Mouse (Mus musculus): ENCODE results near the gene Gm21958. TPM values are rescaled to one million over a fixed set of nuclear protein-coding genes. Genes with fewer than 3 reads are reported as not detected.
A peak's percentile ranks its signal among the peaks of the same experiment; 100 is the strongest.
"Not testable (repeated sequence)": the region's sequence is repeated elsewhere in the genome, so short reads cannot be mapped to it uniquely, and the experiment has no call there.

Gm21958 gene
- polyA plus RNA-seq, 1 experiment: not detected

DNA sequence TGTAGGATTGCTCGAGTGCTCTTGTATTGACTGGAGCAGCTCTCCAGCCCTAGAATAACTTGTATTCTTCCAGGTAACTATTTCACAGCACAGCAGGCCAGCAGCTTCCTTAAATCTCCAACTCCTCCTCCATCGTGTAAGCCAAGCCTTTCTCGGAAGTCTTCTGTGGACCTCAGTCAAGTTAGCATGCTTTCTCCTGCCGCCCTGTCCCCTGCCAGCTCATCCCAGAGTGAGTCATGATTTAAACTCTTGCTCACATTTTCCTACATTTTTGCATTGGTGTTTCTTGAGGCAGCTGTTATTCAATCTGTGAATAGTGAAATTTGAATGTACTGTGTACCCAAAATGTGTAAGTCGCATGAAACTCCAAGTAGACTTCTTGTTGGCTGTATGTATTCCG lies 1.3 kb upstream of the Gm21958 start:
- H3K27me3 ChIP-seq (ENCODE audit: control insufficient read depth, insufficient read depth, insufficient read length): no peaks in the 10 kb centered on the region
- TF ChIP-seq TCF12 (IDR thresholded peaks at IDR 0.05; ENCODE audit: insufficient read depth, poor library complexity, severe bottlenecking) (no peak), USF1 (IDR thresholded peaks at IDR 0.05; ENCODE audit: low read depth) (no peak)
- no peak overlapping the region for H3K4me3 ChIP-seq
- no peak overlapping the region for H3K4me2 ChIP-seq (ENCODE audit: low read depth)
- no peaks in the 10 kb centered on the region for H3K79me2 ChIP-seq (ENCODE audit: control insufficient read depth, insufficient read depth)
- peaks cover 73% of the 10 kb centered on the region for H3K36me3 ChIP-seq (ENCODE audit: control insufficient read depth, insufficient read depth)
- H3ac ChIP-seq (ENCODE audit: control insufficient read depth, insufficient read length): no peak overlapping the region

DNA sequence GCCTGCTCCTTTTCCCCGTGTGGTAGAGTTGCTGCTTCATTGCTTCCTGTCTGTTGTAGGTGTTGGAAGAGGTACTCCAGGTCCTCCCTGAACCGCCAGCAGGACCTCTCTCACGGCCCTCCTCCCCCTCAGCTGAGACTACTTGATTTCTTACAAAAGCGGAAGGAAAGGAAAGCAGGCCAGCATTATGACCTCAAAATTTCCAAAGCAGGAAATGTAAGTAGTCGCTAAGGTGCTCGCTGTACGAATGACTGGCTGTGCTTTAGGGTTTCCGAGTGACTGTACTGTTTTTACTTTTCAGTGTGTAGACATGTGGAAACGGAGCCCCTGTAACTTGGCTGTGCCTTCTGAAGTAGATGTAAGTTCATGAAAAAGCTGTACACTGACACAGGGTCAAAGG lies 5.2 kb downstream of the Gm21958 start:
- H3K27me3 ChIP-seq (ENCODE audit: control insufficient read depth, insufficient read depth, insufficient read length): no peaks in the 10 kb centered on the region
- no peak overlapping the region for H3K4me2 ChIP-seq (ENCODE audit: low read depth)
- TF ChIP-seq TCF3 (IDR thresholded peaks at IDR 0.05; ENCODE audit: insufficient read length, low read depth) (no peak), POLR2AphosphoS2 (IDR thresholded peaks at IDR 0.05; ENCODE audit: insufficient read length, low read depth) (no peak)
- peaks cover 88% of the 10 kb centered on the region for H3K36me3 ChIP-seq (ENCODE audit: control insufficient read depth, insufficient read depth)
- H3K4me3 ChIP-seq: no peak overlapping the region
- no peak overlapping the region for H3ac ChIP-seq (ENCODE audit: control insufficient read depth, insufficient read length)
- no peaks in the 10 kb centered on the region for H3K79me2 ChIP-seq (ENCODE audit: control insufficient read depth, insufficient read depth)

DNA sequence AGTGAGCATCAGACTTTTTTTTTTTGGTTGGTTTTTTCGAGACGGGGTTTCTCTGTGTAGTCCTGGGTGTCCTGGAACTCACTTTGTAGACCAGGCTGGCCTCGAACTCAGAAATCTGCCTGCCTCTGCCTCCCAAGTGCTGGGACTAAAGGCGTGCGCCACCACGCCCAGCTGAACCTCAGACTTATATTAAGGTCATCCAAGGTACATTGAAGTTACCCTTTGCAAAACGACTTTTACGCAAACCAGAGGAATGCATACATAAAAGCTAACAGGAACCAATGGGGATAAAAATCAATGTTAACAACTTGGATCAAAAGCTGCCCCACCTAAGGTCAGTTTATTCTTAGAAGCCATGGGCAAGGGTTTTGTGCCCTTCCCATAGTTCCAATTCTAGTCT lies 10.0 kb downstream of the Gm21958 start:
- not testable (repeated sequence) for H3K79me2 ChIP-seq (ENCODE audit: control insufficient read depth, insufficient read depth); H3K27me3 ChIP-seq (ENCODE audit: control insufficient read depth, insufficient read depth, insufficient read length); H3K4me3 ChIP-seq; H3ac ChIP-seq (ENCODE audit: control insufficient read depth, insufficient read length); H3K4me2 ChIP-seq (ENCODE audit: low read depth)
- peaks cover 59% of the 10 kb centered on the region for H3K36me3 ChIP-seq (ENCODE audit: control insufficient read depth, insufficient read depth)

DNA sequence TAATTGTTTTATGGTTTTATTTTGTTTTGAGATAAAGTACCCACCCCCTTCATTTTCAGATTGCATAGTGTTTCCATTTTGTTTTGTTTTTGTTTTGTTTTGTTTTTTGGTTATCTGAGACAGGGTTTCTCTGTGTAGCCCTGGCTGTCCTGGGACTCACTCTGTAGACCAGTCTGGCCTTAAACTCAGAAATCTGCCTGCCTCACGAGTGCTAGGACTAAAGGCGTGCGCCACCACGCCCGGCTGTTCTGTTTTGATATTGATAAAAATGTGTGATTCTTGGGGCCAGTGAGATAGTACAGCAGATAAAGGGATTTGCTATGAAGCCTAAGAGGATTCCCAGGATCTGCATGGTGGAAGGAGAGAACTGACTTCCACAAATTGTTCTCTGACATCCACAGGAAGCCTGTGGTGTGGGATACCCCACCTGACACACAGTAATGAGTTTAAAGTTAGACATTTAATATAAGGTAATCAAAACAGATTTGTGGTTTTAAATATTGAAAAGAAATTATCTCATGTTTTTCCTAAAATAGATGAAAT lies 14.3 kb downstream of the Gm21958 start:
- H3ac ChIP-seq (ENCODE audit: control insufficient read depth, insufficient read length): no peak overlapping the region
- H3K36me3 ChIP-seq (ENCODE audit: control insufficient read depth, insufficient read depth): peaks cover 34% of the 10 kb centered on the region
- TF ChIP-seq TCF3 (IDR thresholded peaks at IDR 0.05; ENCODE audit: insufficient read length, low read depth) (no peak), MYOG (IDR thresholded peaks at IDR 0.05; ENCODE audit: control insufficient read depth in 1 of 3, insufficient read depth in 1 of 3, insufficient read length in 2 of 3, low read depth in 2 of 3) (no peak), E2F4 (IDR thresholded peaks at IDR 0.05; ENCODE audit: insufficient read depth) (no peak), CEBPB (IDR thresholded peaks at IDR 0.05; ENCODE audit: insufficient read depth, poor library complexity, severe bottlenecking) (no peak), MAX (IDR thresholded peaks at IDR 0.05; ENCODE audit: low read depth) (no peak), SRF (IDR thresholded peaks at IDR 0.05; ENCODE audit: control insufficient read depth, insufficient read length, low read depth) (no peak), TCF12 (IDR thresholded peaks at IDR 0.05; ENCODE audit: insufficient read depth, poor library complexity, severe bottlenecking) (no peak), MYOD1 (IDR thresholded peaks at IDR 0.05; ENCODE audit: control insufficient read depth in 1 of 3, insufficient read length in 2 of 3, low read depth in 2 of 3) (no peak), USF1 (IDR thresholded peaks at IDR 0.05; ENCODE audit: low read depth) (no peak), REST (IDR thresholded peaks at IDR 0.05; ENCODE audit: insufficient read depth, insufficient read length) (no peak), POLR2AphosphoS2 (IDR thresholded peaks at IDR 0.05; ENCODE audit: insufficient read length, low read depth) (no peak), POLR2A (IDR thresholded peaks at IDR 0.05; ENCODE audit: insufficient read length, low read depth) (no peak)
- H3K4me3 ChIP-seq: no peak overlapping the region
- peaks cover 3% of the 10 kb centered on the region for H3K79me2 ChIP-seq (ENCODE audit: control insufficient read depth, insufficient read depth)
- no peak overlapping the region for H3K4me2 ChIP-seq (ENCODE audit: low read depth)
- no peaks in the 10 kb centered on the region for H3K27me3 ChIP-seq (ENCODE audit: control insufficient read depth, insufficient read depth, insufficient read length)

DNA sequence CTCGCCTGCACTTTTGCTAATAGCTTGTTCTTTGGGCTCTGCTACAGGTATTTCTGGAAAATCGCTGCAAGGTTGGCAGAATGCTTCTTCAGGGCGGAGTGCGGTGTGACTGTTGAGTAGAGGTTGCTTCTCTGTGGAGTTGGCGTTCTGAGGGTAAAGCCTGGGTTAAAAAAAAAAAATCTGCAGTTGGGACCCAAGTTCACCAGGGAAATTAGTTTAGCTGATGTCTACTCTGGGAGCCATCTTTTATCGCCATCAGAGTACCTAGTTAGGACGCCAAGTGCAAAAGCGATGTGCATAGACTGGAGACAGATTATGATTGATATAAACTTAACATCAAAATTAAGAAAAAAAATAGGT lies 21.1 kb downstream of the Gm21958 start:
- Histone ChIP-seq H3K79me2 (ENCODE audit: control insufficient read depth, insufficient read depth) (peaks cover 15% of the 10 kb centered on the region), H3K27me3 (ENCODE audit: control insufficient read depth, insufficient read depth, insufficient read length) (no peaks in the 10 kb centered on the region), H3K4me3 (peak overlapping the region; percentile 54), H3ac (ENCODE audit: control insufficient read depth, insufficient read length) (peak overlapping the region; percentile 24), H3K36me3 (ENCODE audit: control insufficient read depth, insufficient read depth) (peaks cover 8% of the 10 kb centered on the region), H3K4me2 (ENCODE audit: low read depth) (peak overlapping the region; percentile 83)
- TF ChIP-seq USF1 (IDR thresholded peaks at IDR 0.05; ENCODE audit: low read depth): no peak
- TF ChIP-seq POLR2A (IDR thresholded peaks at IDR 0.05; ENCODE audit: insufficient read length, low read depth): no peak
- no peak for TF ChIP-seq MAX (IDR thresholded peaks at IDR 0.05; ENCODE audit: low read depth)
- TF ChIP-seq TCF12 (IDR thresholded peaks at IDR 0.05; ENCODE audit: insufficient read depth, poor library complexity, severe bottlenecking): no peak
- no peak for TF ChIP-seq MYOG (IDR thresholded peaks at IDR 0.05; ENCODE audit: control insufficient read depth in 1 of 3, insufficient read depth in 1 of 3, insufficient read length in 2 of 3, low read depth in 2 of 3)
- TF ChIP-seq POLR2AphosphoS2 (IDR thresholded peaks at IDR 0.05; ENCODE audit: insufficient read length, low read depth): no peak
- no peak for TF ChIP-seq MYOD1 (IDR thresholded peaks at IDR 0.05; ENCODE audit: control insufficient read depth in 1 of 3, insufficient read length in 2 of 3, low read depth in 2 of 3)
- no peak for TF ChIP-seq SRF (IDR thresholded peaks at IDR 0.05; ENCODE audit: control insufficient read depth, insufficient read length, low read depth)
- no peak for TF ChIP-seq TCF3 (IDR thresholded peaks at IDR 0.05; ENCODE audit: insufficient read length, low read depth)
- no peak for TF ChIP-seq E2F4 (IDR thresholded peaks at IDR 0.05; ENCODE audit: insufficient read depth)
- TF ChIP-seq CEBPB (IDR thresholded peaks at IDR 0.05; ENCODE audit: insufficient read depth, poor library complexity, severe bottlenecking): no peak
- no peak for TF ChIP-seq REST (IDR thresholded peaks at IDR 0.05; ENCODE audit: insufficient read depth, insufficient read length)
